Mouse (Mus musculus) embryonic fibroblast, embryonic 13.5 days (primary cell): ENCODE measurements around the gene Nipal4.

ENCODE experiments used
- CTCF ChIP-seq: IDR thresholded peaks from 2 replicates; pipeline ENCODE4 v1.5.1; 2011; ENCODE audit warnings: mild to moderate bottlenecking, control low read depth, low read length, moderate library complexity, borderline replicate concordance; ENCODE audit not compliant: insufficient read depth
- POLR2A ChIP-seq: IDR thresholded peaks from 2 replicates; pipeline ENCODE4 v1.6.1; 2011; ENCODE audit warnings: low read depth, mild to moderate bottlenecking, control low read depth, low read length, moderate library complexity

- no peak for TF ChIP-seq POLR2A
- no peak for TF ChIP-seq CTCF
Measured at GRCm38 (mm10) chr11:46119624-46120023, 46.7 kb downstream of the Nipal4 start.
